Mouse (Mus musculus): ENCODE measurements around the gene Pmm2.
A peak's percentile ranks its signal among the peaks of the same experiment; 100 is the strongest.

The Pmm2 gene

DNA sequence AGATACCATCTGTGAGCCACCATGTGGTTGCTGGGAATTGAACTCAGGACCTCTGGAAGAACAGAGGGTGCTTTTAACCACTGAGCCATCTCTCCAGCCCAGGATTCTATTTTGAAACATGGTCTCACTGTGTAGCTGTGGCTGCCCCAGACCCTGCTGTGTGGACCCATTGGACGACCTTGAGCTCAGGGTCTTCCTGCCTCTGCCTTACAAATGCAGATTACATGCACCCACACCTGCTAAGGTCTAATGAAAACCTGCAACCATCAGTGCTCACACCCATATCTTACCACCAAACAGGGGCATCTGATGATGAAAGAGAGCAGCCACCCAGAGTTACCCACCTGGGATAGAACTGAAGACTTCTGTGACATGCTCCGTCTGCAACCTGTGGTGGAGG lies 18.8 kb downstream of the Pmm2 start:
- DNase-seq (ENCODE audit: low read depth, low spot score) = no peak

GRCm38 (mm10) chr16:8658349-8658748 lies 20.9 kb downstream of the Pmm2 start:
- no peak for DNase-seq (ENCODE audit: low read depth, low spot score)

- no peak for DNase-seq (ENCODE audit: low read depth, low spot score)
Measured at GRCm38 (mm10) chr16:8658764-8659163, 21.3 kb downstream of the Pmm2 start.

DNA sequence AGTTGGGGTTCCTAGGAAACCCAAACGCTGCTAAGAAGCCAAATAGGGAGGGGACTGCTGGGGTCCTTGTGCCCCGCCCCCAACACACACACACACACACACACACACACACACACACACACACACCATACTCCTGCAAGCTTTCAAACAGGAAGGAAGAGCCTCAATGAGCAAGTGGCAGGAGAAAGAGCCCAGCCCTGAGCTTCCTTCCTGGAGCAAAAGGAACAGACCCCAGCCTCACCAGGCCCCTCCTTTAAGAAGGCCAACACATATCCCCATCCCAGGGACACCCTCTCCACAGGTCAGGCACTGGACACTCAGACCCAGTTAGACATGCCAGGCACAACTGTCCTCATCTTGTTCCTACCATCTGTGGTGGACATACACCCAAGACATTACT lies 25.5 kb downstream of the Pmm2 start:
- no peak for DNase-seq (ENCODE audit: low read depth, low spot score)

DNA sequence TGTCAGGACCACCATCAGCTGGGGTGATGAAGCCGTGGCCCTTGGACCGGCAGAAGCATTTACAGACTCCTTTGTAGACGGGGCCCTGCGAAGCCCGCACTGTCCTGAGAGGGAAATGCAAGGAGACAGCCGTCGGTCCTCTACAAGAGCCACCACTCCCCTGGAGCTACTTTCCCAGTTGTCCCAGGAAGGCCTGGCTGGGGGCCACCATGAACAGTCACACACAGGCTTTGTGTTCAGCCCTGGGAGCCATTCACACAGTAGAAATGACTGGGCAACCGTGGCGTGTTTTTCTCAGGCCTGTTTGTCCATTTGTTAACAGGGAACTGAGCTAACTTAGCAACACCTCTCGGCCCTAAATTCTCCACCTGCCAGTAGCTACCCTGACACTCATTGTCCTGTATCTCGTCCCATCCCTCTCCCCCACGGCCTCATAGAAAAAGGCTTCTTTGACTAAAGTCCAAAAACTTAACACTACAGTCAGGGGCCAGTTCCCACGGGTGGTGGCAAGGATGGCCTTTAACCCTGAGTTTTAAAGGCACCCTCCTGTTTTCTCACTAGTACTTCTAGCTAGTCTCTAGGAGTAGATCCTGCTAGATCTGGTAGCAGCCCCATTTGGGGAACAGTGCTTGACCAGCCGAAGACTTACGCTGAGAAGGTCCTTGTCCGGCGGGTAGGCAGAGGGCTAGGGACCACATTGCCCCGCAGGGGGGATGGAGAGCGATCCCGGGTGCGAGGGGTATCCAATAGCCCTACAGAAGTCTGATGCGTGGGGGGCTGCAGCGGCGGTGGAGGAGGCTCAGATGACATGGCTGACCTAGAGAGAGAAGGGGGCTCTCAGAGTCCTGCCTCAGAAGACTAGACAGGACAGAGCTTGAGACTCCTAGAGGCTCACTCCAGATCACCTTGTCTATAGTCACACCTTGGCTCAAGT lies 26.4 kb downstream of the Pmm2 start:
- DNase-seq (ENCODE audit: low read depth, low spot score) = no peak

DNA sequence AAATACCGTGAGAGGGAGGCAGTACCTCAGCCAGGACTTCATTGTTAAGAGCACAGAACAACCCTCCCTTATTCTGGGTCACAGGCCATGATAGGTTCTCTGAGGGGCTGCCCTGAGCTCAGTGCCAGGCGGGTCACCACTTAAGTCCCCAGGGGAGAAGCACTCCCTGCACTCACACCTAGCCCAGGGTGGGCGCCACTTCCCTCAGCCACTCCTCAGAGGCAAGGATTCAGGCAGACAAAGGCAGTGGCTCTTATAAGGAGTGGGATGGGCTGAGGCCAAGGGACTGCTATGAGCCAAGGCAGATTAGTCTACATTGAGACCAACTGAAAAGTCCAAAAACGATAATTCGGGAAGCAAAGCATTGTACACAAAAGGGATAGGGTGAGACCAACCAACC lies 27.9 kb downstream of the Pmm2 start:
- no peak for DNase-seq (ENCODE audit: low read depth, low spot score)

GRCm38 (mm10) chr16:8666452-8666851 lies 29.0 kb downstream of the Pmm2 start:
- no peak for DNase-seq (ENCODE audit: low read depth, low spot score)

GRCm38 (mm10) chr16:8667261-8667660 lies 29.8 kb downstream of the Pmm2 start:
- DNase-seq (ENCODE audit: low read depth, low spot score) = no peak

- DNase-seq (ENCODE audit: low read depth, low spot score) = no peak
Measured at GRCm38 (mm10) chr16:8667814-8668213, 30.3 kb downstream of the Pmm2 start.

- no peak for DNase-seq (ENCODE audit: low read depth, low spot score)
Measured at GRCm38 (mm10) chr16:8668386-8668785, 30.9 kb downstream of the Pmm2 start.

DNA sequence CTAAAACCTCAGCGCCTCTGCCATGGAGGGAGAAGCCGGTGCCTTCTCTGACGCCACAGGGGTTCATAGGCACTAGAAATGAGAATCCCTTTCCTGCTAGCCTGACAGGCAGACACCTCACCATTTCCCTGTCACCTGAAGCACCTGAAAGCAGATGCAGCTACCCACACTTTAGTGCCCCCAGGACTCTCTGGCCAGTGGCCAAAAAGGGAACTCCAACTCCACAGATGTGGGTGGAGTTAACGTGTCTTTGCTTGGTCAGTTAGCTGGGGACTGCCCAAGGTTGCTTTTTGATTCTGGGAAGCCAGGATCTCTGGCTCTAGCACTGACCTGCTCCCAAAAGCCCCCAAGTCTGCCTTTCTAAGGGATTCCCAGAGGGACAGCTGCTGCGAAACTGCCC lies 32.0 kb downstream of the Pmm2 start:
- no peak for DNase-seq (ENCODE audit: low read depth, low spot score)

- DNase-seq (ENCODE audit: low read depth, low spot score) = no peak
Measured at GRCm38 (mm10) chr16:8670041-8671035, 32.9 kb downstream of the Pmm2 start.

DNA sequence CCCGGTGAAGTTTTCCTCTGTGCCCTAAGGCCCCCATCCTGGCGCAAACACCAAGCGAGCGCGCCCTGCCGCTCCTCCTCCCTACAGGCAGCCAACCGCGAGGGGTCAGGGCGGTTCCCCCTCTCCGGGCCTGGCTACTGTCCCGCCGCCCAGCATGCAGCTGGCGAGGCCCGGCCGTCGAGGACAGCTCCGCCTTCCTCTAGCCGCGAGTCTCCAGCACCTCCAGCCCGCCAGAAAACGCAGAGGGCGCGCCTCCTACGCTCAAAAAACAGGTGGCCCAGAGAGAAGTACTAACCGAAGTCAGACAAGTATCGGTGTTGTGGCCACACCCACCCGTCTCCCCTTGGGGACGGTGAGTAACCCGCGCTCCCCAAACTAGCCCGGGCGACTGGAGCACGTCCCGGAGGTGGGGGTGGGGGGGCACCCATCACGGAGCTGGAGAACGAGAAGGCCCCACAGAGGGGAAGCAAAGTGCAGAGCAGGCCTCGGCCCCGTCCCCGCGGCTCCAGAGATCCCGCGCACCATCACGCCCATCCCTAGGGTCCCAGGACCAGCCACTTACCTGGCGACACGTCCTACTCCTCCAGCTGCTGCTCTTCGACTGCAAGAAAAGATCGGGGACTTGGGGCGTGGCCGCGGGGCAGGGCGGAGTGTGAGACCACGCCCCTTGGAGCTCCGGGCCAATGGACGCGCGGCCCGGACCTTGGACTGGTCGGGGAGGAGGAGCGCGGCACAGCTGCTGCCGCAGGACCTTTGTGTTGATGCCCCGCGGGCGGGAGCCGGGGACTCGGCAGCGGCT lies 34.3 kb downstream of the Pmm2 start, which contains the start of gene Carhsp1:
Gene Carhsp1 (minus strand): TSS at position 605 of the 799 bp plus-strand sequence.
- DNase-seq (ENCODE audit: low read depth, low spot score) = peak; percentile 80

- DNase-seq (ENCODE audit: low read depth, low spot score) = no peak
Measured at GRCm38 (mm10) chr16:8672350-8672687, 34.8 kb downstream of the Pmm2 start.

DNA sequence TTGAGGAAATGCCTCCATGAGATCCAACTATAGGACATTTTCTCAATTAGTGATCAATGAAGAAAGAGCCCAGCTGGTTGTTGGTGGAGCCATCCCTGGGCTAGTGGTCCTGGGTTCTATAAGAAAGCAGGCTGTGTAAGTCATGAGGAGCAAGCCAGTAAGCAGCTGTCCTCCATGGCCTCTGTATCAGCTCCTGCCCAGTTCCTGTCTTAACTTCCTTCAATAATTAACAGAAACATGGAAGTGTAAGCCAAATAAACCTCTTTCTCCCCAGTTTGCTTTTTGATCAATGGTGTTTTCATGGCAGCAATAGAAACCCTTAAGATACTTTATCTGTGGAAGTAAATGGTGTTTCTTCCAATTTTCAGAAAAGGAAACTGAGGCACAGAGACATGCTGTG lies 35.3 kb downstream of the Pmm2 start:
- no peak for DNase-seq (ENCODE audit: low read depth, low spot score)

DNA sequence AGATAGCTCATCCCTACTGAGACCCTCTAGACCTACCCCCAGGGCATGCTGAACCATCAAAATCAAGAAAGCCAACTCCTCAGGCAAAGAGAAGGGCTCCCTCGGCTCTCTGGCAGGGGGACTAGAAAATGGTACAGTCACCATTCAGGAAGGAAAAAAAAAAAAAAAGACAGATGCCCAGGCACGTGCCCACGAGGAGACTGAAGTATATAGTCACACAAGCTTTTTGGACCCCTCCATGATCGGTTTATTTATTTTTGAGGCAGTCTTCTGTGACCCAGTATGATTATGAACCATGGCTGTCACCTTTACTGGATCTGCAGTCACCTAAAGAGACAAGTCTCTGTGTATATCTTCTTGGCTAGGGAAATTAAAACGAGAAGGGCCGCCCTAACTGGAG lies 35.9 kb downstream of the Pmm2 start:
- DNase-seq (ENCODE audit: low read depth, low spot score) = no peak

DNA sequence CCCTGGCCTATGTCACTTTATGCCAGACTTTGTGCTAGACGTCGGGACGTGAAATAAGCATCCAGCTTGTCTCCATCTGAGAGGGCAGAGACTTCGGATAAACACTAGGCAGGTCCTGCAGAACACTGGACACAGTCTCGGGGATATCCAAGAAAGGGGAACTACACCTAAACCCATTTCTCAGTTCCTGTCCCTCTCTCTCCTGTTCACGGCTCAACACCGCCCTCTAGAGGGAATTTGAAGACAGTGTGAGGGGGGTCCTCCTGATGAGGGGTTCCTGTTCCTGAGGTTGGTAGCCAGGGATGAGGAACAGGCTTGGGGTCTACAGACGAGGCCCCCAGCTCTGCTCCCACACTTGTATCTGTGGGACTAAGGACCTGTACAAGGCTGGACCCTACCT lies 36.7 kb downstream of the Pmm2 start:
- DNase-seq (ENCODE audit: low read depth, low spot score) = no peak

DNA sequence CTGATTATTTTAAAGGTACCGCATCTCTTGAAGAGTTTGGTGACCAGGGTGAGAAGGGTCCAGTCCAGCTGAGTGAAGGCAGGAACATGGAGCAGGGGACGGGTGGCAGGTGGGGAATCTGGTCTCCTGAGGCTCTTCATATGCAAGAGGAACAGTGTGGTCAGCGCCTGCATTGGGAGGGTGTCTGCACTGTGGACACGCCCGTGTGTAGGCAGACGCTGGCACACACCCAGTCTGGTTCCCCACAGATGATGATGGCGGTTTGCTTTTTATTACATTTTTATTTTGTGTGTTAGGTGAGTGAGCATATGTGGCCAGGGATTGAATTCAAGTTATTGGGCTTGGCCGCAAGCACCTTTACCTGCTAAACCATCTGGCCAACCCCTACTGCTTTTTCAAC lies 38.1 kb downstream of the Pmm2 start:
- no peak for DNase-seq (ENCODE audit: low read depth, low spot score)

DNA sequence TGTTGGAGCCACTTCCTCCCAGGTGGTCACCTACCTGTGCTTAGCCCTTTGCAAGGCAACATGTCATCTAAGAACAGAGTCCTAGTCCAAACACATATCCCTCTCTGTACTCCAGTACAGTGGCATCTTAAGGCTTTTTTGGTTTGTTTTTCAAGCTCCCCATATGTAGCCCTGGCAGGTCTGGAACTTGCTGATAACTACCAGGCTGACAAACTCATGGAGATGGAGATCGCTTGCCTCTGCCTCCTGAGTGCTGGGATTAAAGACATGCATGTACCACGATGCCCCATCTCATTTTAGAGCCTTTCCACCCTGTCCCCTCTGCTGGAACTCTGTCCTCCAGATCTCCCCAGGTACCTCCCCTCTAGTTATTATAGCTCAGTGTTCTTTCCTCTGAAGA lies 38.8 kb downstream of the Pmm2 start:
- no peak for DNase-seq (ENCODE audit: low read depth, low spot score)

GRCm38 (mm10) chr16:8676800-8677199 lies 39.3 kb downstream of the Pmm2 start:
- DNase-seq (ENCODE audit: low read depth, low spot score) = no peak

DNA sequence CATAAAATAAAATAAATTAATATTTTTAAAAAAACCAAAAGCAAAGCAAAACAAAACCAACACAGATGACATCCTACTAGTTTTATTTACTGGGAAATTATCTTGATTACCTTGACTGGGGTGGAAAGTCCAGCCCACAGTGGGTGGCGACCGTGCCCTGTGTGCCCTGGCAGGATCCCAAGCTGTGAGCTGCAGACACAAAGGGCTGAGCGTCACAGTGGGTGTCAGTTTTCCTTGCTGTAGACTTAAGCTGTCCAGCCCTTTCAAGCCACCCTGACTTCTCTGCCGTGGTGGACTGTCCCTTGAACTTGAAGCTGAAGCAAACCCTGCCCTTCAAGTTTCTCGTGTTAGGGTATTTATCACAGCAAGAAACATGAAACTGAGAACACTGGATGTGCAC lies 40.6 kb downstream of the Pmm2 start:
- no peak for DNase-seq (ENCODE audit: low read depth, low spot score)

DNA sequence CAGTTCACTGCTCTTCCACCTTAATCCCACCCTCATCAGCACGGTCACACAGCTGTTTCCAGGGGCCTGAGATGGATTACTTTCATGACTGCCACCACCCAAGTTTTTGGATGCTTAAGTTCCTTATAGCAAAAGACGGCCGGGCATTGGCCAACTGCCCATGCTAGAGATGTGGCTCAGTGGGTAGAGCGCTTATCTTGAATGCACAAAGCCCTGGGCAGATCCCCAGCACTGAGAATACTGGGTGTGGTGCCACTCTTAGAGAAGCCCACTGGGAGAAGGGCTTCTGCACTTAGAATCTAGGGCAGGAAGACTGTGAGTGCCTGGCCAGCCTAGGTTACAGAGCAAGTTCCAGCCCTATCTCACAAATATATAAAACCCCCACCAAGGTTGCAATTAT lies 41.2 kb downstream of the Pmm2 start:
- no peak for DNase-seq (ENCODE audit: low read depth, low spot score)

Data from brain, embryonic 18.5 days (tissue).